Mouse (Mus musculus) neural tube, embryonic 13.5 days (tissue): ENCODE measurements around the gene Satb2. TPM values are rescaled to one million over a fixed set of nuclear protein-coding genes. Genes with fewer than 3 reads are reported as not detected.

Experiments used
- ATAC-seq: fragments of 200-750 bp; cut with Nextera tagmentation; 2 replicates; pipeline ENCODE4 v1.8.0; 2017; ENCODE audit warnings: low read depth, mild to moderate bottlenecking, moderate TSS enrichment, moderate library complexity
- H3K27ac ChIP-seq: fragments of 300-500 bp; sonication (generic); replicated peaks from 2 replicates; pipeline ENCODE4 v1.5.1; 2015; ENCODE audit warnings: moderate library complexity, mild to moderate bottlenecking, inconsistent platforms
- H3K27me3 ChIP-seq: fragments of 300-500 bp; sonication (generic); 2 replicates; pipeline ENCODE4 v1.6.1; 2015; ENCODE audit warnings: mild to moderate bottlenecking, inconsistent platforms
- H3K36me3 ChIP-seq: fragments of 300-500 bp; sonication (generic); 2 replicates; pipeline ENCODE4 v1.6.1; 2015; ENCODE audit warnings: mild to moderate bottlenecking, inconsistent platforms
- H3K4me1 ChIP-seq: fragments of 300-500 bp; sonication (generic); replicated peaks from 2 replicates; pipeline ENCODE4 v1.6.1; 2015; ENCODE audit warnings: inconsistent platforms
- H3K4me2 ChIP-seq: fragments of 300-500 bp; sonication (generic); 2 replicates; pipeline ENCODE4 v1.6.1; 2015; ENCODE audit warnings: inconsistent platforms, mild to moderate bottlenecking, moderate library complexity
- H3K4me3 ChIP-seq: fragments of 300-500 bp; sonication (generic); 2 replicates; pipeline ENCODE4 v1.5.1; 2015; ENCODE audit warnings: mild to moderate bottlenecking, inconsistent platforms
- H3K9ac ChIP-seq: fragments of 300-500 bp; sonication (generic); 2 replicates; pipeline ENCODE4 v1.6.1; 2015; ENCODE audit warnings: moderate library complexity, mild to moderate bottlenecking, inconsistent platforms
- H3K9me3 ChIP-seq: fragments of 300-500 bp; sonication (generic); 2 replicates; pipeline ENCODE4 v1.6.1; 2016; ENCODE audit warnings: inconsistent platforms
- WGBS: fragments of 180-500 bp; shearing (Covaris S2); methylation state at CpG from one replicate; pipeline ENCODE4 v1.1.7; 2015; 5-methylcytosine and 5-hydroxymethylcytosine counted together
- polyA plus RNA-seq: library from polyadenylated mRNA; unstranded; fragments of >200 nt; fragmentation: Nextera tagmentation; extraction: Ambion mirVana; gene quantifications from 2 replicates; pipeline ENCODE4 v1.2.1, GENCODE M21; 2015

Satb2 gene
- polyA plus RNA-seq, result 1.9 and 3.8 TPM in 2 replicates

DNA sequence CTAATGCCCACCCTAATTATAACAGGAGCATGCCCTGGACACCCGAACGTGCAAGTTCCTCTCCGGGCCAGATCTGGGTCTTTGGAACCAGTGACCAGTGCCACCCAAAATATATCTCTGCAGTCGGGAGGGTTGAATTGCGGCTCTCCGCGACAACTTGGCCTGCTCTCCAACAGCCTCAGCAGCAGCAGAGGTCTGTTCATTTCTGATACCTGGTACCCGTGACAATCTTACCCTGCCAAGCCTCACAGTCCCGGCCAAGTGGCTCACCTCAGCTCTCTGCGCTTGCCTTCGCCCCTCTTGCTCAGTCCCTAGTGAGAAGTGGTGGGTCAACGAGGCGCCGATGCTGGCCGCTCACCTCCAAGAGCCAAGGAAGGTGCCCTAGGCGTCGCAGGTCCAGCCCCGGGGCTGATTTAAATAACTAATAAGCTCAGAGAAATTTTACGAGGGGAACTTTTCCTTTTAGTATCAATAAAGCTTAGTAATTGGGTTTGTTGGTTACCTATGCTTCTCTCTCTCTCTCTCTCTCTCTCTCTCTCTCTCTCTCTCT lies at the start of gene Satb2:
Satb2 (minus strand) TSS at position 500 of the 550 bp plus-strand sequence.
- under 1% methylated on average over 19 of the region's 19 CpGs for WGBS
- H3K4me1 ChIP-seq, result peaks cover 32% of the 10 kb centered on the region
- H3K27me3 ChIP-seq, result peaks cover 83% of the 10 kb centered on the region
- H3K9me3 ChIP-seq, result no peaks in the 10 kb centered on the region
- H3K36me3 ChIP-seq, result no peaks in the 10 kb centered on the region
- no peak for ATAC-seq
- H3K27ac ChIP-seq, result no peak within 1 kb of the TSS
- peak within 1 kb of the TSS; percentile 26 for H3K4me3 ChIP-seq
- H3K9ac ChIP-seq, result no peak within 1 kb of the TSS
- H3K4me2 ChIP-seq, result peak within 1 kb of the TSS; percentile 51

DNA sequence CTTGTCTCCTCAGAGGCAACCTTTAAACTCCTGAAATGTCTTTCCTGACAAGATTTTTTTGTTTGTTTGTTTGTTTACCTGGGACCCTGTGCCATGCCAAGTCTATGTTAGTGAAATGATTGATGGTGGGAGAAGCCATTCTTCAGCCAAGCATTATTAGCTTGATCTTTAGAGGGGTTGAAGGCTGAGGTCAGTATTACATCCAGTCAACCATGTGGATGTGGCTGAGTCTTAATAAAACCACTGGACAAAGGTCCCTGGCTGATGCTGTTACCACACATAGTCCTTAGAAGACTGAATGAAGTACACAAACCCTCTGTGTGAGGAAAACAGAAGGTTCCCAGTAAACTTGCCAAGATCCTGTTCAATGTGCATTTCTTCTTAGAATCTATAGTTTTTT lies 40.5 kb upstream of the Satb2 start:
- no peaks in the 10 kb centered on the region for H3K36me3 ChIP-seq
- H3K4me1 ChIP-seq, result no peaks in the 10 kb centered on the region
- H3K27me3 ChIP-seq, result no peaks in the 10 kb centered on the region
- H3K27ac ChIP-seq, result no peak overlapping the region
- 0 out of 2 replicates have a peak, but pooled peaks cover 7% of the 10 kb centered on the region for H3K9me3 ChIP-seq
- H3K4me3 ChIP-seq, result no peak overlapping the region
- H3K4me2 ChIP-seq, result no peak overlapping the region
- no peak for ATAC-seq
- no peak overlapping the region for H3K9ac ChIP-seq

- no peaks in the 10 kb centered on the region for H3K4me1 ChIP-seq
- H3K9me3 ChIP-seq, result 0 out of 2 replicates have a peak, but pooled peaks cover 7% of the 10 kb centered on the region
- no peak overlapping the region for H3K27ac ChIP-seq
- H3K4me2 ChIP-seq, result no peak overlapping the region
- H3K36me3 ChIP-seq, result no peaks in the 10 kb centered on the region
- H3K9ac ChIP-seq, result no peak overlapping the region
- H3K4me3 ChIP-seq, result no peak overlapping the region
- H3K27me3 ChIP-seq, result no peaks in the 10 kb centered on the region
- no peak for ATAC-seq
Observed at GRCm38 (mm10) chr1:57013856-57014255, 35.4 kb upstream of the Satb2 start.

- no peak overlapping the region for H3K4me3 ChIP-seq
- H3K9ac ChIP-seq, result no peak overlapping the region
- no peak overlapping the region for H3K4me2 ChIP-seq
- H3K27me3 ChIP-seq, result no peaks in the 10 kb centered on the region
- ATAC-seq, result no peak
- no peak overlapping the region for H3K27ac ChIP-seq
- no peaks in the 10 kb centered on the region for H3K36me3 ChIP-seq
- 67% methylated on average over 4 of the region's 4 CpGs for WGBS
- no peaks in the 10 kb centered on the region for H3K4me1 ChIP-seq
- H3K9me3 ChIP-seq, result no peaks in the 10 kb centered on the region
Observed at GRCm38 (mm10) chr1:57009171-57009570, 30.7 kb upstream of the Satb2 start.

DNA sequence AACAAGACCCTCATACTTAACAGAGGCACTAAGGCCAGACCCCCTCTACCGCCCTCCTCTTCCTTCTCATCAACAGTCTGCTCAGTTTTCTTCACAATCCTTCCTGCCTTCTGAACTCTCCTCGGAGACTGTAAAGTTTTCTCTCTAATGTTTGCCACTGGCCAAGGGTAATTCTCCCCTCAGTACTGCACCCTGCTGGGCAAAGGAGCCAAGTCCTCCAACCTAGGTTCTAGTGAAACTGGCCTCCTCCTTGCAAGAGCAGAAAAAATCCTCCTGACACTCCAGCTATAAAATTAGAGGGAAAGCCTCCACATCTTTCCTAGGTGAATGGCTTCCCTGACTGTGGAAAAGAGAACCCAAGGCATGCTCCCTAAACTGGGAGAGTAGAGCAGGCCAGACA lies 16.6 kb upstream of the Satb2 start:
- no peak overlapping the region for H3K4me3 ChIP-seq
- no peaks in the 10 kb centered on the region for H3K9me3 ChIP-seq
- no peak overlapping the region for H3K4me2 ChIP-seq
- H3K4me1 ChIP-seq, result no peaks in the 10 kb centered on the region
- ATAC-seq, result no peak
- no peaks in the 10 kb centered on the region for H3K27me3 ChIP-seq
- 76% methylated on average over 2 of the region's 2 CpGs for WGBS
- no peak overlapping the region for H3K9ac ChIP-seq
- H3K36me3 ChIP-seq, result no peaks in the 10 kb centered on the region
- no peak overlapping the region for H3K27ac ChIP-seq

- H3K27ac ChIP-seq, result no peak overlapping the region
- H3K27me3 ChIP-seq, result peaks cover 11% of the 10 kb centered on the region
- H3K4me2 ChIP-seq, result no peak overlapping the region
- H3K9ac ChIP-seq, result no peak overlapping the region
- ATAC-seq, result no peak
- no peaks in the 10 kb centered on the region for H3K9me3 ChIP-seq
- no peaks in the 10 kb centered on the region for H3K36me3 ChIP-seq
- 69% methylated on average over 5 of the region's 5 CpGs for WGBS
- H3K4me1 ChIP-seq, result no peaks in the 10 kb centered on the region
- H3K4me3 ChIP-seq, result no peak overlapping the region
Observed at GRCm38 (mm10) chr1:56992310-56992709, 13.9 kb upstream of the Satb2 start.

- H3K4me2 ChIP-seq, result no peak overlapping the region
- H3K4me1 ChIP-seq, result no peaks in the 10 kb centered on the region
- no peak overlapping the region for H3K27ac ChIP-seq
- no peak overlapping the region for H3K4me3 ChIP-seq
- no peaks in the 10 kb centered on the region for H3K9me3 ChIP-seq
- no peaks in the 10 kb centered on the region for H3K36me3 ChIP-seq
- H3K9ac ChIP-seq, result no peak overlapping the region
- WGBS, result 62% methylated on average over 4 of the region's 4 CpGs
- peaks cover 18% of the 10 kb centered on the region for H3K27me3 ChIP-seq
- no peak for ATAC-seq
Observed at GRCm38 (mm10) chr1:56991613-56992012, 13.2 kb upstream of the Satb2 start.

DNA sequence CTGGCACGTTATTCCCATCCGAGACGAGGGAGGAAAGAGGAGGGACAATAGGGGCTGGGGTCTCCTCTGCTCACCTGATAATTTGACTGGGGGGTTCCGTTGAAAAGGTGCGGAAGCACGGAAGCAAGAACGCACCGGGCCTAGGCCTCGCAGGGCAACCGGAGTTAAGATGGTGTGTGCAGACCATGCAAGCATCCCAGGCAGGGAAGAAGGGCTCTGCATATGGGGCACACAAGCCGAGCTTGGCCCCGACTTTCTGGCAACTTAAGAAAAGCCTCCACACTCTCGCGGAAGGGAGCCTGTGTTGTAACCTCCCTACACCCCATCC lies 6.0 kb upstream of the Satb2 start:
- H3K4me2 ChIP-seq, result 0 out of 2 replicates have a peak overlapping the region, but pooled peaks have one; percentile 14
- H3K9me3 ChIP-seq, result no peaks in the 10 kb centered on the region
- WGBS, result 3% methylated on average over 14 of the region's 14 CpGs
- ATAC-seq, result 0 out of 2 replicates have a peak, but pooled peaks have one; percentile 11
- H3K4me3 ChIP-seq, result no peak overlapping the region
- H3K4me1 ChIP-seq, result peaks cover 14% of the 10 kb centered on the region; the same call in 1 of the 2 replicates
- H3K9ac ChIP-seq, result no peak overlapping the region
- H3K36me3 ChIP-seq, result no peaks in the 10 kb centered on the region
- H3K27ac ChIP-seq, result no peak overlapping the region
- H3K27me3 ChIP-seq, result peaks cover 89% of the 10 kb centered on the region

GRCm38 (mm10) chr1:56983771-56984482 lies 5.5 kb upstream of the Satb2 start:
- no peak overlapping the region for H3K9ac ChIP-seq
- H3K36me3 ChIP-seq, result no peaks in the 10 kb centered on the region
- peaks cover 14% of the 10 kb centered on the region; the same call in 1 of the 2 replicates for H3K4me1 ChIP-seq
- 1% methylated on average over 25 of the region's 25 CpGs for WGBS
- H3K4me3 ChIP-seq, result no peak overlapping the region
- 0 out of 2 replicates have a peak overlapping the region, but pooled peaks have one; percentile 14 for H3K4me2 ChIP-seq
- H3K9me3 ChIP-seq, result no peaks in the 10 kb centered on the region
- peaks cover 92% of the 10 kb centered on the region for H3K27me3 ChIP-seq
- peak; percentile 55; the same call in 1 of the 2 replicates for ATAC-seq
- H3K27ac ChIP-seq, result no peak overlapping the region

- ATAC-seq, result no peak
- Histone ChIP-seq H3K36me3 (no peaks in the 10 kb centered on the region), H3K4me3 (no peak overlapping the region), H3K27me3 (peaks cover 92% of the 10 kb centered on the region), H3K27ac (no peak overlapping the region), H3K9me3 (no peaks in the 10 kb centered on the region), H3K4me1 (peaks cover 16% of the 10 kb centered on the region), H3K4me2 (no peak overlapping the region), H3K9ac (no peak overlapping the region)
- WGBS, result 2% methylated on average over 8 of the region's 8 CpGs
Observed at GRCm38 (mm10) chr1:56983100-56983590, 4.7 kb upstream of the Satb2 start.

- H3K9ac ChIP-seq, result no peak overlapping the region
- H3K4me2 ChIP-seq, result no peak overlapping the region
- no peak for ATAC-seq
- no peaks in the 10 kb centered on the region for H3K9me3 ChIP-seq
- peaks cover 22% of the 10 kb centered on the region for H3K4me1 ChIP-seq
- no peak overlapping the region for H3K27ac ChIP-seq
- no peaks in the 10 kb centered on the region for H3K36me3 ChIP-seq
- H3K27me3 ChIP-seq, result peaks cover 93% of the 10 kb centered on the region
- under 1% methylated on average over 8 of the region's 8 CpGs for WGBS
- H3K4me3 ChIP-seq, result no peak overlapping the region
Observed at GRCm38 (mm10) chr1:56982631-56983030, 4.2 kb upstream of the Satb2 start.

GRCm38 (mm10) chr1:56981947-56982555 lies 3.6 kb upstream of the Satb2 start:
- peaks cover 93% of the 10 kb centered on the region for H3K27me3 ChIP-seq
- peaks cover 27% of the 10 kb centered on the region for H3K4me1 ChIP-seq
- H3K9me3 ChIP-seq, result no peaks in the 10 kb centered on the region
- no peak overlapping the region for H3K4me3 ChIP-seq
- H3K27ac ChIP-seq, result no peak overlapping the region
- 1% methylated on average over 11 of the region's 11 CpGs for WGBS
- no peak for ATAC-seq
- no peak overlapping the region for H3K9ac ChIP-seq
- no peaks in the 10 kb centered on the region for H3K36me3 ChIP-seq
- H3K4me2 ChIP-seq, result no peak overlapping the region
